Mouse (Mus musculus) frontal cortex, postnatal 25 days (tissue): ENCODE measurements around the gene Il4i1.

Experiments
- DNase-seq, 2 experiments: peaks; one replicate each; pipeline ENCODE4 v3.0.0; 2022; ENCODE audit warnings: low spot score in 2 of 2

Gene Il4i1

DNA sequence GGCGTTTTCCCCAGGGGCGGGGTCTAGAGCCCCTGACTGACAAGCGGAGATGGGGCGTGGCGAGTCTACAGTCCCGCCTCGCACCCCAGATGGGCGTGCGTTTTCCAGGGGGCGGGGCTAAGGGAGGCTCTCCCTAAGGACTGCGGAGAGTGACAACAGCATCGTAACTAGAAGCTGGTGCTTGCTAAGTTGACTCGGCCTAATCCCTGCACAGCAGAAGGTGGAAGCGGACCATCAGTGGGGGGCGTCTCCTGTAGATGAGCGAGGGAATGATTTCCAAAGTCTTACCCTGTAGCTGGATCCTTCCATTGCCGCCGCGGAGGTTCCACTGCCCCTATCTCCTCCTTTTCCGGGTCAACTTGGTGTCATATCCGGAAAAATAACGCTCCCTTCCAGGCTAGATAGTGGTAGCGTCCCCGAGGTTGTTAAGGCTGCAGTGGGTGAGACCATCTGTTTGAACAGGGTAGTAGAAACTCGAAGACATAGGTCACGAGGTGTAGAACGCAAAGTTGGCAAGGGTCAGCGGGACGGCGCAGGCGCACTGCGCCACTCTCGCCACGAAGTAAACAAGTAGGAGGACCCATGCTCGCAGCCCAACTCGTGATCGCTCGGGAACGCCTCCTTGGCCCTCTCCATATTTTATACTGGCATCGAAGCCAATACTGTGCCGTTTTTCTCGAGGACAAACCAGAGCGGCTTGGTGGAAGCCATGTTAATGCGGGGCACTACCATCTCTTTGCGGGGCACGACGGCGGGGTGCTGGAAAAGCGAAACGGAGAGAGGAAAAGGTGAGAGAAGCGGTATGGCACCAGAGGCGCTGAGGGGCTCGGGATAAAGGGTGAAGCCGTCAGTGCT lies 32.6 kb downstream of the Il4i1 start, which contains the start of the genes Akt1s1 and Tbc1d17:
Gene Akt1s1 (plus strand): TSS at position 431 of the 855 bp plus-strand sequence.
Gene Tbc1d17 (minus strand): TSS at position 519 of the 855 bp plus-strand sequence.
- DNase-seq = peak; percentile 99

DNA sequence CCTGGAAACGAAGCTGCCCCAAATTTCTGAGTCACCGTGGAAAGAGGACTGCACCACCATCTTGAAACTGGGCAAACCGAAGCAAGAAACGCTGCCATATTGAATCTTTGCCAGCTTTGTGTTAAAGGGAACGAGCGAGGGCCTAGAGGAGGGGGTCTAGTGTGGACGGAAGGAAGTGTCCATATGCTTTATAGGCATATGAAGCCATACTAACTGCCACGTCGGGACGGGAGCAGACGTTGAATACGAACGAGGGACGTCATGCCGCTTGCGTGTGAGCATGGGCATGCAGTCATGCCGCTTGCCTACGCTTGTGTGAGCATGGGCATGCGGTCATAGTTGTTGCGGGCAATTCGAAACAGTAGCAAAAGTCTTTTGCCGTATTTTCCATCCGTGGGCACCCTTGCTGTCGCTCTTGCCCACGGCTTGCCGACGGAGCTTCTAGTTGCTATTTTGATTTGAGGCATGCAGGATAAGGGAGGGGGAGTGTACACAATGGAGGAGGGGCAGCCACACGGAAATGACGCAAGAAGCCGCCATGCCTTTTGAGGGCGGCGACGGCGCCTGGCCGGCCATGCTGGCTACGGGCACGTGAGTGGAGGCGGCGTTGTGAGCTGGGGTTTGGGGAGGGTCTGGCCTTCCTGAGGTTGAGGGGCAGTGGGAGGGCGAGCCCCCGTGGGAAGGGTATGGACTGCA lies 33.4 kb downstream of the Il4i1 start:
- peak; percentile 74 to 79 for DNase-seq

DNA sequence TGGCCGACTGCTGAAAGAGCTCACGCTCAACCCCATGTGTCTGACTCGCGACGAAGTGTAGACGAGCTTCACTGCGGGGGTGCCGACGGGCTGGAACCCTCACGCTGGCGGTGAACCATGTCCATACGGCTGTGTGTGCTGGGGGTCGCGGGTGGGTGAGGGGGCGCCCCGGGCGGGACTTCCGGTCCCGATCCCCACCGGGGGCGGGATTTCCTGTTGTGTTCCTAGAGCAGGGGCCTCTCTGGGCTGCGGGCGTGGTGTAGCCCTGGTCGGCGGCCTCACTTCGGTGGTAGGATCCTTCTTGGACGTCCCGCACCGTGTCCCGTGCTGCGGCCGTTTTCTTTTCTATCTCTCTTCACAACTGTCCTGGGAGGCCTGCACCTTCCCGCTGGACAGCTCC lies 34.0 kb downstream of the Il4i1 start:
- DNase-seq = no peak

DNA sequence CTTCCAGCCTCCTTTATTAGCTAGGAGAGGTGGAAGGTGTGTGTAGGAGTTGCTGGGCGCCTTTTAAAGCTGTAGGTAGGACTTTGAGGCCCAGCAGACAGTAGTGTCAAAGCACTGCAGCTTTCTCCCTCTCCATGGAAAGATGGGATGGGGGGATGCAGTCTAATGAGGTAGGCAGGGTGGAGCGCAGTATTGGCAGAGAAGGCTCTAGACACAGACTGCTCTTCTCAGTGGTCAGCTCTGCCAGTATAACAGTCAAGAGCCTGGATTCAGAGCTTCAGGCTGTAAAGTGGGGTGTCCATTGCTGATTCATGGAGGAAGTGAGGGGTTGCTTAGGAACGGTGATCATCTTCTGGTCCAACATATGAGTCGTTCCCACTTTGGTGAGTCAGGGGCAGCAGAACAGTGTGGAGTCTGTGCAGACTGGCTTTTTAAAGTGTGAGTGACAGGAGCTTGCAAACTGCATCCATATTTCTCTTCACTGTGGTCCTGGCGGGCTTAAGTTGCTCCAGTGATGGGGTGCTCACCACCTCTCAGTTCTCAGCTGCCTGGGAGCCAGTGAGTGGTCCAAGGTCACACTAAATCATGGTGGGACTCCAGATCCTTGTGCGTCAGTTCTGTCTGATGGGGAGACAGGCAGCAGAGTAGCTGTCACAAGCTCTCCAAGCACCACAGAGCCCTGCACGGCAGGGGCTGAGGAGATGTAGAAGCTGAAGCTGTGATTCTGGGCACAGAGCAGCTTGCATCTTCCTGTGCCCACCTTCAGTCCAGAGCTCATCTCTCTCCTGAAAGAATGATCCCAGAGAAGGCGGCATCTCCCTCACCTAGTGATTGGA lies 34.8 kb downstream of the Il4i1 start:
- DNase-seq = no peak

DNA sequence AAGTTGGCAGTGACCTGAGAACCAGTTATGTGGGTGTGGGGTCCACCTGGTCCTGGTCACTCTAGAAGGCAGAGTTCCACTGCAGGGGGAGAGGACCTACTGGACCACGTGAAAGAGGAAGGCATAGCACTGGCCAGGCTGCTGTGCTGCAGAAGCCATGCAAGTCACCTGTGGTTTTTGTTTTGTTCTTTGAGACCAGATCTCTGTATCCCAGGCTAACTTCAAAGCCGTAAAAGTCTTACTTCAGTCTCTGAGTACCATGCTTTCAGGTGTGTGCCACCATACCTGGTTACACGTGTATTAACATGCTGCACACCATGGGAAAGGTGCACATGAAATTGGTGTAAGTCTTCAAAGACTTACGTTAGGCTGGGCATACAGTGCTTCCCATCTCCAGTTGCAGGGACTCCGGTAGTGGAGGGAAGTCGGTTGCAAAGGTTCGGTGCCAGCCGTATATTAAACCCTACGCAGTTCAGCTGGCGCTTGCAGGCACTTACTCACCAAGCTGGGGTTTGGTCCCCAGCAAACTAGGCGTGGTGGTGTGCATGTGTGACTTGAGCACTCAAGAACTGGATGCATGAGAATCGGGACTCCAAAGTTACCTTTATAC lies 35.5 kb downstream of the Il4i1 start:
- no peak for DNase-seq

DNA sequence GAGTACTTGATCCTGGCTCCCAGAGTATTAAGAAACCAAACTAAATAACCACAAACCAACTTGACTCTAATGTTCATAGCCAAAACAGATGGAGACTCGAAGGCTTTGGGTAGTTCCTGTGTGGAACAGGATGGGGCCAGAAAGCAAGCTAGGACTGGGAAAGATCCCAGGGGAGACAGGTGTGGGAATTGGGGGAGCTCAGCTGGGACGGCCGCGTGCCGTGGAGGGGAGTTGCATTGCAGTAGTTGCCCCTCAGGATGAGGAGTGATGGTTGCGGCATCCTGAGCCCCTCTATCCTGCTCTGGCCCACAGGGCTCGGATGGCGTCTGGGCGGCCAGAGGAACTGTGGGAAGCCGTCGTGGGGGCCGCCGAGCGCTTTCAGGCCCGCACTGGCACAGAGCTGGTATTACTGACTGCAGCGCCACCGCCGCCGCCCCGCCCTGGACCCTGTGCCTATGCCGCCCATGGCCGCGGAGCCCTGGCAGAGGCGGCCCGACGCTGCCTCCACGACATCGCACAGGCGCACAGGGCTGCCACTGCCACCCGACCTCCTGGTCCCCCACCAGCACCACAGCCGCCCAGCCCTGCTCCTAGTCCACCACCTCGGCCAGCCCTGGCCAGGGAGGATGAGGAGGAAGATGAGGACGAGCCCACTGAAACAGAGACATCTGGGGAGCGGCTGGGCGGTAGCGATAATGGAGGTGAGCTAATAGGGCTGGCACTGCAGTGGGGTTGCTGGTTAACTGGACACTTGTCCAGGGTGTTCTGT lies 36.3 kb downstream of the Il4i1 start:
- no peak for DNase-seq

DNA sequence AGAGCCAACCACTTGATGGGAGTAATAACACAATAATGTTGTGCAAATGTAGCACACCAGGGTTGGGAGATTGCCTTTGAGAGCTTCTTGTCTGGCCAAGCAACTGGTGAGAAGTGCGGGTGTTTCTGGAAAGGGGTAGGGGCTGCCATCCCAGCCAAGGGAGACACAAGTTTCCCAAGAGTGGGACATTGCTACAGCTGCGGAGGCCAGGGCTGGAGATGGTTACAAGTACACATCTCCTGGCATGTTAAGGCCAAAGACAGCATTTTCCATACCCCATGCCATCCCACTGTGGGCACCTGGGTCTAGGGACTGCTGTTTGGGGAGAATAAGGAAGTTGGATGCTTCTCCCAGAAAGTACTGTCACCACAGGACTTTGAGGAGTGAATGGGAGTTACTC lies 36.9 kb downstream of the Il4i1 start:
- DNase-seq = no peak

DNA sequence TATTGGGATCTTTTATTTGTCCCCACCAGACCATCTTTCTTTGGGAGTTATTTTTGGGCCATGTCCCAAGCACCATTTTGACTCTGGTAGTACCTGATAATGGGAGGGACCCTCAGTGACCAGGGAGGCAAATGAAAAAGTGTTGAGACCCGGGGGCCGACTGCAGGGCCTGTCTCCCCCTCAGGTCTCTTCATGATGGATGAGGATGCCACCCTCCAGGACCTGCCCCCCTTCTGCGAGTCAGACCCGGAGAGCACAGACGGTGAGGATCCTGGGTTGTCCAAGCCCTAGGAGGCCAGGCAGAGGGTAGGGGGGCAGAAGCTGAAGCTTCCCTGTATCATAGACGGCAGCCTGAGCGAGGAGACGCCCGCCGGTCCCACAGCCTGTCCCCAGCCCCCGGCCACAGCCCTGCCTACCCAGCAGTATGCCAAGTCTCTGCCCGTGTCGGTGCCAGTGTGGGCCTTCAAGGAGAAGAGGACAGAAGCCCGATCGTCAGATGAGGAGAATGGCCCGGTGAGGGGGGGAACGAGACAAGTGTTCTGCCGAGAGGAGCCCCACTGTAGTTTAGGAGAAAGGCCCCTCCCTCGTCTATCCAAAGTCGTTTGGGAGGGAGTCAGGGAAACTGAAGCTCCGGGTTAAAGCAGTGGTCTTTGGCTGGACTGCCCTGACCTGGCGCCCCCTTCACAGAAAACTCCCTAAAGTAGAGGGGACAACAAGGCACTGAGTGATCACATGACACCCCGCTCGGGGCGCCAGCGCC lies 37.6 kb downstream of the Il4i1 start:
- DNase-seq = no peak

DNA sequence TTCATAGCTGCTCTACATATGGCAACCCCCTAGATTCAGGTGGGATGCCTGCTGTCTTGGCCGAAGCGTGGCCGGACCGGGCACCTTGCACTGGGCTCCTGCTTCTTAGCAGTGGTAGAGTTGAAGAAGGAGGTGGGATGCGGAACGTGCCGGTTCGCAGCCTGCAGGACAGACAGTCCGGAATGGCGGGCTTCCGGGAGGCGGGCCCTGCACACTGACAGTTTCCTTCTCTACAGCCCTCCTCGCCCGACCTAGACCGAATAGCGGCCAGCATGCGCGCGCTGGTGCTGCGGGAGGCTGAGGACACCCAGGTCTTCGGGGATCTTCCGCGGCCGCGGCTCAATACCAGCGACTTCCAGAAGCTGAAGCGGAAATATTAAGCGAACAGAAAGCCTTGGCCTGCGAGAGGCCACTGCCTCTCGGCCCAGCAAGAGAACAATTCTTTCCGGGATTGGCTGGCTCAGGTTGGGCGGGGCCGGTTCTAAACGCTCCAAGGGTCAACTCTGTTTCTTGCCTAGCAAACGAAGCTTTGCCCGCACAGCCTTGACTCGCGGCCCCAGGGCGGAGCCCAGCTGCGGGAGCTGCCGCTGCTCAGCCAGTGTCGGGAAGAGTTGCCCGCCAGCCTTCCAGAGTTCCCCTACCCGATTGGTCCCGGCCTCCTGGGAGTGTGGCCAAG lies 38.3 kb downstream of the Il4i1 start:
- DNase-seq = no peak

DNA sequence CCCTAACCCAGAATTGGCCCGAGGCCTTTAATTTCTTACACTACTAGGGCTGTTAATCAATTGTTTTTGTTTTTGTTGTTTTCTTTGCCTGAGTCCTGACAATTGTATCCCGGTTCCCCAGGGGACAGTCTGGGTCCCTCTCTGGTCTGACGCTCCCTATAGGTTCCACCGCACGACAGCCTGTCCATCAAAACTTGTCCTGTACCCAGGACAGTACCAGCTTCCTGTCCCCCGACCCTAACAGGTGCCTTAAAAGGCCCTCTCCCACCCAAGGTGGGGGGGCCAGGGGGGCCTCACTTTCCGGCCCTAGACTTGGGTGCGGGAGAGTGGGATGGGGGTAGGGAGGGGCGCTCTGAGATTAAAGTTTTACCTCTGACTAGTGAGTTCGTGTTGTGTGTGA lies 38.8 kb downstream of the Il4i1 start:
- no peak for DNase-seq

DNA sequence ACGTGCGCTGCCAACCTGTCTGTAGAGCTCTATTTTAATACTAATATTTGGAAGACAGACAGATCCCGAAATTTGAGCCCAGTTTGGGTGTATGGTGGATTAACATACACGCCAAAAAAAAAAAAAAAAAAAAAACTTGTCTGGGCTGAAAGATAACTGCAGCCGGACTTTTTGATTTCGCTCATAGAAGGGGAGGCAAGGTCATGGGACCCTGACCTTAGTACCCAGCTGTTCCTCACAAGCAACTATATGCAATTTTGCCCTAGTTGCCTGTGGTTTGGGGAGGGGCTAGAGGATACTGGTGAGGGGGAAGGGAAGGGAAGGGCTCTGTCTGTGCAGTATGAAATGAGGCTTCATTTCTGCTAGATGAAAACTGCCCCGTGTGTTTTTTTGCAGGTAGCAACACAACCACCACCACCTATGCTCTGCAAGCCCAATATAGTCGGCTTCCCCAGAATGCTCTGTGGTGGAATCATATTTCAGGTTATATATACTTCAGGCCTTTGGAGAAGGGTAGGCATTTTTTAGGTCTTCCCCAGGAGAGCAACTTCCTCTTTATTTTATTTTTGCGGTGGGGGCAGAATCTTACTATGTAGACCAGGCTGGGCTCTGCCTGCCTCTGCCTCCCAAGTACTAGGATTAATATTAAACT lies 40.2 kb downstream of the Il4i1 start:
- no peak for DNase-seq

DNA sequence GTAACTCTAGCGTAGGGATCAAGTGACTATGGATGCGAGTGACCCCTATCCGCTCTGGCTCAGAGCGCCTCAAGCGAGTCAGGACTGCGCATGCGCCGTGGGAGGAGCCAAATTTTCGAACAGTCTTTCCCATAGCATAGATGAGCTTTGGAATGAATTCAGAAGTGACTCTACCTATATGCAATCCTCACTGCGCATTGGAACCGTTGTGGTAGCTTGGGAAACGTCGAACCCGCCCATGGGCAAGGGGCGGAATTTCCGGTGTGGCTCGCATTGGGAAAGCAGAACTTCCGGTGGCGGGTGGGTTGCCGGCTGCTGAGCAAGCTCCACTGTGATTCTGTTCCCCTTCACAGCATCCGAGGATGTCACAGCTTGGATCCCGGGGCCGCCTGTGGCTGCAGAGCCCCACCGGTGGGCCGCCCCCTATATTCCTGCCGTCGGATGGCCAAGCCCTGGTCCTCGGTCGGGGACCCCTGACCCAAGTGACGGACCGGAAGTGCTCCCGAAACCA lies 40.9 kb downstream of the Il4i1 start, which contains the start of gene Pnkp:
Gene Pnkp (plus strand): TSS at position 98 of the 511 bp plus-strand sequence.
- DNase-seq = peak; percentile 86 to 87

DNA sequence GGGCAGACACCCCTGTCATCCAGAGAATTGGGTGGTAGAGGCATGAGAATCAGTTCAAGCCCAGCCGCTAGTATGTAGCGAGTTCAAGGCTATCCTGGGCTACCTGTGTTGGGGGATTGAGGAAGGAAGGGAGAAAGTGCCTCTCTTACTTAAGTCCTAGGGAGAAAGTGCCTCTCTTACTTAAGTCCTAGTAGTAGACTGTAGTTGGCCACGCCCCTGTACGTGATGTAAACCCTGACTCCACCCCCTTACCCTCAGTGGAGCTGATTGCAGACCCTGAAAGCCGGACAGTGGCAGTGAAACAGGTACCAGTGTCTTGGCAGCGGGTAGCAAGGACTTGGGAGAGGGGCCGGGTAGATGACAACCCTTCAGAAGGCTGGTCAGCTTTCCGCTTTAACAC lies 41.7 kb downstream of the Il4i1 start:
- no peak for DNase-seq

DNA sequence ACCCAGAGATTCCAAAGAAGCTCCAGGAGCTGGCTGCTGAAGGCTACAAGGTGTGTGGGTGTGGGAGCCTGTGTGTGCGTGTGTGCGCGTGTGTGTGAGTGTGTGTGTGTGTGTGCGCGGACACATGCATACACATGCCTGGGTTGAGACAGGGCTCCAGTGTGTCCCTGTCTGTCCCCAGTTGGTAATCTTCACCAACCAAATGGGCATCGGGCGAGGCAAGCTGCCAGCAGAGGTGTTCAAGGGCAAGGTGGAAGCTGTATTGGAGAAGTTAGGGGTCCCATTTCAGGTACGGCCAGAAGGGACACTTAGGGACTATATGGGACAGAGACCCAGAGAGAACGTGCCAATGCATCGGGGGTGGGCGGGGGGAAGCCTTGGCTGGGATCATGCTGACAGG lies 43.7 kb downstream of the Il4i1 start:
- DNase-seq = no peak

DNA sequence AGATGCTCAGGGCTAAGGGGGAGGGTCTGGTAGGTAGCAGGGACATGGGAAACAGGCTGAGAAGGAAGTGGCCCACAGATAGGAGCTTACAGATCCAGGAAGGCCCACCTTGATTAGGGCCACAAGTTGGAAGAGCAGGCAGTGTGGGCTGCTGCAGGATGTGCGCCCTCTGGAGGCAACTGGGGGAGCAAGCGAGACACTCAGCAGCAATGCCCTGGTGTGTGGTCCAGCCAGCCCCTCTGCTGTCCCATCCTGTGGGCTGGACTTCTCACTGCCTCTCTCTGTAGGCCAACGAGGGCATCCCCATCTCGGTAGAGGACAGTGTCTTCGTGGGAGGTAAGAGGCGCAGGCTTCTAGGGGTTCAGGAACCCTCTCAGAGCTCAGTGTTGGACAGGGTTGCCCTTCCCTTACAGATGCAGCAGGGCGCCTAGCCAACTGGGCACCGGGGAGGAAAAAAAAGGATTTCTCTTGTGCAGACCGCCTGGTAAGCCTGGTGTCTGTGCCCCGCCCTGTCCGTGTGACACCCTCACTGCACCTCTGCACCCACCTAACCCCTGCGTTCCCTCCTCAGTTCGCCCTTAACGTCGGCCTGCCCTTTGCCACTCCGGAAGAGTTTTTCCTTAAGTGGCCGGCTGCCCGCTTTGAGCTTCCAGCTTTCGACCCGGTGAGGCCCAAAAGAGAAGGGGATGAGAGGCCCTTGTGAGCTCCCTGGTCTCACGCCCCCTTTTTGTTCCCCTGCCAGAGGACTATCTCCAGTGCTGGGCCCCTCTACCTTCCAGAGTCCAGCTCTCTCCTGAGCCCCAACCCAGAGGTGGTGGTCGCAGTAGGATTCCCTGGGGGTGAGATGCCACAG lies 44.6 kb downstream of the Il4i1 start:
- no peak for DNase-seq

DNA sequence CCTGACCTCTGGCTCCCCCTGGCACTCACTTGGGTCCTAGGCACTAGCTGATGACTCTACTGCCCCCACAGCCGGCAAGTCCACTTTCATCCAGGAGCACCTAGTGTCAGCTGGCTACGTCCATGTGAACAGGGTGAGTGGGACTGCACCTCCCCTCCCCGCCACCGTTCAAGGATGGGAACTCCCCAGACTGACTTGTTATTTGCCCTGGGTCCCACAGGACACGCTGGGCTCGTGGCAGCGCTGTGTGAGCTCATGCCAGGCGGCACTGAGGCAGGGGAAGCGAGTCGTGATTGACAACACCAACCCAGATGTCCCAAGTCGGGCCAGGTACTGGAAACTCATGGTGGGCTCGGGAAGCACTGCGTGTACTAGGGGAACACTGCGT lies 45.2 kb downstream of the Il4i1 start:
- DNase-seq = no peak

DNA sequence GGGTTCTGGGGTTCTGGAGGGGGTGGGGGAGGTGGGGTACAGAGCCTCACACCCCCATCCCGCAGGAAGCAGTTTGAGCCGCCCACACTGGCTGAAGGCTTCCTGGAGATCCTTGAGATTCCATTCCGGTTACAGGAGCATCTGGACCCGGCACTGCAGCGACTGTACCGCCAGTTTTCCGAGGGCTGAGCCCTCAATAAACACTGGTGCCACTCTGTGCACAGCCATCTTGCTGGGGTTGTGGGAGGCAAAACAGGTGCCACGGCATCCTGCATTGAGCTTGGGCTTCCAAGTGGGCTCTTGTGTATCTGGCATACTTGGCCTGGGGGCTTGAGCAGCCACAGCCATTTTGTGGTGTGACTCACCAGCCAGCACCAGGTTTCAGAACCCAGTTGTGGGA lies 46.2 kb downstream of the Il4i1 start:
- no peak for DNase-seq

DNA sequence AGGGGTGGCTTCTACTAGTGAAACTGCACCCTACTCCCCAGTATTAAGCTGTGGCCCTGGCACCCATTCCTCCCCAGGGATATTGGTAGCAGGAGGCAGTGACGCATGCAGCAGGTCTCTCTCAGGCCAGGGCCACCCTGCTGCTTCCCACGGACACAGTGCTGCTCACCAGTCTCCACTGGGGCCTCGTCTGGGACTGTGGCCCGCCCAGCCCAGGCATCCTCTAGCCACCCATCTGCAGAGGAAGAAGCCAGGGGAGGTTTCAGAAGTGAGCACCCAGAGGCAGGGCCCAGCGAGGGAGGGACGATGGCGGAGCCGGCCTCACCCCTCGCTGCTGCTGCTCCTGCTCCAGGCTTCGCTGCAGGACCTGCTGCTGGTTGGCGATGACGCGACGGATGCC lies 47.0 kb downstream of the Il4i1 start:
- no peak for DNase-seq
